Mouse (Mus musculus): ENCODE results near the gene Gm8926. TPM values are rescaled to one million over a fixed set of nuclear protein-coding genes. Genes with fewer than 3 reads are reported as not detected.
"Not testable (repeated sequence)": the region's sequence is repeated elsewhere in the genome, so short reads cannot be mapped to it uniquely, and the experiment has no call there.

Gene Gm8926
- not detected in 2 replicates for polyA plus RNA-seq (2016; fragmentation: Nextera tagmentation; extraction: Ambion mirVana)

- H3K9me3 ChIP-seq; H3K27me3 ChIP-seq (replicated peaks; ENCODE audit: low read depth, poor library complexity, severe bottlenecking); H3K36me3 ChIP-seq (replicated peaks); H3K4me1 ChIP-seq; DNase-seq (ENCODE audit: low spot score); H3K27ac ChIP-seq (replicated peaks); H3K4me3 ChIP-seq: not testable (repeated sequence)
- WGBS = 71% methylated on average over 1 of the region's 4 CpGs
These were observed at the start of gene Gm8926 for GRCm38 (mm10) chr5:11770248-11770647. TSS of gene Gm8926 (plus strand) at chr5:11770548.

Other genes with a start within 250 kb of the Gm8926 start
- not detected in 2 replicates for gene Gm6460, start 175.6 kb upstream of the Gm8926 start, polyA plus RNA-seq (2016; fragmentation: Nextera tagmentation; extraction: Ambion mirVana)
- gene Gm8922, start 88.6 kb upstream of the Gm8926 start, polyA plus RNA-seq (2016; fragmentation: Nextera tagmentation; extraction: Ambion mirVana) = not detected in 2 replicates
- not detected in 2 replicates for gene Gm6465, start 75.0 kb downstream of the Gm8926 start, polyA plus RNA-seq (2016; fragmentation: Nextera tagmentation; extraction: Ambion mirVana)
- not detected in 2 replicates for gene 4933402N22Rik, start 147.5 kb downstream of the Gm8926 start, polyA plus RNA-seq (2016; fragmentation: Nextera tagmentation; extraction: Ambion mirVana)

All from embryonic facial prominence, embryonic 10.5 days (tissue).